Mouse (Mus musculus): Measurements from ENCODE around the gene Pik3cg.

Pik3cg gene

GRCm38 (mm10) chr12:32202583-32202982 lies 5.9 kb downstream of the Pik3cg start:
- in situ Hi-C loops (cut with MboI, MseI): loop anchor here (25.0 kb wide), 1 partner anchor 960 kb away; no protein-coding TSS in a partner anchor

- in situ Hi-C loops (cut with MboI, MseI): loop anchor here (25.0 kb wide), 1 partner anchor 960 kb away; no protein-coding TSS in a partner anchor
These were observed 6.5 kb downstream of the Pik3cg start for GRCm38 (mm10) chr12:32201932-32202331.

DNA sequence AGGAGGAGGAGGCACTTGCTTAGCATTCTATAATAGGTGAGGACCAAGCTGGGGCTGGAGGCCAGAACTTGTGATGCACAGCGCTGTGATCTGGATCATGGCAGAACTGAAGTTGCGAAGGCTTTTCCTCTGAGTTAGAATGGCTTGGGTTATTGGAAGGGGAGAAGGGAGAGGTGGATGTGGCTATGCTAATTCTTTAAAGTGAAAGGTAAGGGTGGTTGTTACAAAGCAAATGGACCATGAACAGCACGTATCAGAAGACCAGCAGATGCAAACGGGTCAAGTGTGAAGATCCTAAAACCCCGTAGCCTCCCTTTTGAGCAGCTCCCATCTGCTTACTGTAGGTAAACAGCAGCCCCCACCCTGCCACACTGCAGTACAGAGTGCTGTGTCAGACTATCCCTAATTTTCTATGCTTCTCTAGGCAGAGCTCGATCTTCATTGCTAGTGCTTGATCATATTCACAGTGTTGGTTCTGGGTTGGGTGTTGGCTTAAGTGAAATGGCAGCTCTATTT lies 7.3 kb downstream of the Pik3cg start:
- in situ Hi-C loops (cut with MboI, MseI): loop anchor here (25.0 kb wide), 1 partner anchor 961 kb away; no protein-coding TSS in a partner anchor

DNA sequence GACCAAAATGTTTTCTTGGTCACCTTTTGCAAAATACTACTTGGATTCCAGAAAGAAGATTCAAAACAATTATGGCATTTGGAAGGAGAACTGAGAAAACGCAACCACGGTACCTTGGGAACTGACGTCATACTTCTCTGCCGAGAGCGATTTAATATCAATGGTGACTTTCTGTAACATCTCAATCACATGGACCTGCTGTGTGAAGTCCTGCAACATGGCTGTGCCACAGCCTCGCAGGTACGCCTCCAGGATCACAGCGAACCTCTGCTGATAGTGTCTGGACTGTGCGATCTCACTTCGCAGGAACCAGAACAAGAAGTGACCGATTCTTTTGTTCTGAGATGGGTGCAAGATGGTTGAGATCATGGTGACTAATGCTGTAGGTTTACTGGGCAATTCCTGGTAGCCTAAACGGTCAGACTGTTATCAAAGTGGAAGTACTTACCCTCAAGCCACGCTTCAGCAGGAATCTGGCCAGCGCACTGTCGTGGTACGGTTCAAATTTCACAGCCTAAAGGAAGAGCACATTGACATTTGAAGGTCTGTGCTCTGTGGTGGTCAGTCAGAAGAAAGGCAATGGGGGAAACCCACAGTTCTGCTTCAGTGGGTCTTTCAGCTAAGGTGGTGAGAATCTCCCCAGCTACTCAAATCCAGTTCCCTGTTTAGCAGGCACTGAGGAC lies 7.9 kb downstream of the Pik3cg start:
- in situ Hi-C loops (cut with MboI, MseI): loop anchor here (25.0 kb wide), 1 partner anchor 962 kb away; no protein-coding TSS in a partner anchor

DNA sequence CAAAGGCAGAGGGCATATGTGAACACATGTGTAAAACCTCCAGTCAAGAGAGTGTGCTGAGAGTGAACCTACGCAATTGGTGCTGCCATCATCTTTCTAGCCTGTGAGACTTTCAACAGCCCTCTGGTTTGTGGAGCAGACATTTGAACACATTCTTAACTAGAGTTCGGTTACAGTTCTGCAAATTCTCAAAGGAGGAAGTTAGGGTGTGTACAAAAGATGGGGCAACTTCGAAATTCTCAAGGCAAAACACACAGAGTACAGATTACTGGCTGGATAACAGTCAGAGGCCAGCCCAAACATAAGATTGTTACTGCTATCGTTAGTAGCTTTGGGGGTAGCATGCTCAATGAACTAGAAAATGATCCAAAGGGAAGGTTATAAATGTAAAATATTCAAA lies 9.0 kb downstream of the Pik3cg start:
- in situ Hi-C loops (cut with MboI, MseI): no loop called here

GRCm38 (mm10) chr12:32198025-32198424 lies 10.4 kb downstream of the Pik3cg start:
- in situ Hi-C loops (cut with MboI, MseI): no loop called here

- in situ Hi-C loops (cut with MboI, MseI): no loop called here
These were observed 13.5 kb downstream of the Pik3cg start for GRCm38 (mm10) chr12:32195000-32195399.

DNA sequence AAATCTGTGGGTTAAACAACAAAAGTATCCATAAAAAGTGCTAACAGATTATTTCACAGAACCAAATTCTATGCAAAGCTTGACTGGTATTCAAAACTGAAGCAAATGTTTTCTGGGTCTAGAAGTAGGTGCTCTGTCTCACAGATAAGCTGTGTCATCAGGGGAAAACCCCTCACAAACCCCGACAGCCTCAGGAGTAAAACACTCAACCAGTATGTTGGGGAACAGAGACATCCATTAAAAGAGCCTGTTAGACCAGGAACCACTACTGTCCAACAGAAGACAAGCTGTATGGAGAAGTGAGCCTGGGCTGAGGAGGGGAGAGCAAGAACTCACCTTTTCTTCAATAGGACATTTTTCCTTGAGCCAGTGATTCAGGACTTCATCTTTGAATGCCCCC lies 14.1 kb downstream of the Pik3cg start:
- in situ Hi-C loops (cut with MboI, MseI): no loop called here

GRCm38 (mm10) chr12:32190927-32191326 lies 17.5 kb downstream of the Pik3cg start:
- in situ Hi-C loops (cut with MboI, MseI): no loop called here

GRCm38 (mm10) chr12:32187668-32188236 lies 20.7 kb downstream of the Pik3cg start:
- in situ Hi-C loops (cut with MboI, MseI): no loop called here

DNA sequence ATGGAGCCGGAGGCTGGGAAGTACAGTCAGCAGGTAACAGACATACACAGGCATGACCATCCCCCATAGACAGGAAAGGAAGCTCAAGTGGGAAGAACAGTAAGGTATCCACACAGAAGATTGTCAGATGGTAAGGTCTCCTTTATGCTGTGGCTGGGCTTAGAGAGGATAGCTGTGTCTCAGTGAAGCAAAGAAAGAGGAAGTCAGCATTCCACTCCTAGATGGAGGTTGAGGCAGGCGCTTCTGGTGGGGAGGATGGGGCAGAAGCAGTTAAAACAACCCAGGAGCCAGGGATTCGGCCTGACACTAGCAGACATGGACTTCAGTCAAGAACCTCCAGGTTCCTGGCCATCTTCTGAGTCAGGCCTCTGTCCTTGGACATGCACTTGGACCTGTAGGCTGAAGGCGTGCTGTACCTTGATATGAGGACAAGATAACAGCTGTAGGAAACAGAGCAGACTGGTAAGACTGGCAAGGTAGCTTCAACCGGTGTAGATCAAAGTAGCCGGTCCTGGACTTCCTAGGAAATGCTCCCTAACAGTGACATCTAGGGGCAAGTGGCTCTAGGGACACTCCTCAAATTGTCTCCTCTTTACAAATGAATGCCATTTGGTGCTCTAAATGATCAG lies 21.7 kb downstream of the Pik3cg start:
- in situ Hi-C loops (cut with MboI, MseI): no loop called here

DNA sequence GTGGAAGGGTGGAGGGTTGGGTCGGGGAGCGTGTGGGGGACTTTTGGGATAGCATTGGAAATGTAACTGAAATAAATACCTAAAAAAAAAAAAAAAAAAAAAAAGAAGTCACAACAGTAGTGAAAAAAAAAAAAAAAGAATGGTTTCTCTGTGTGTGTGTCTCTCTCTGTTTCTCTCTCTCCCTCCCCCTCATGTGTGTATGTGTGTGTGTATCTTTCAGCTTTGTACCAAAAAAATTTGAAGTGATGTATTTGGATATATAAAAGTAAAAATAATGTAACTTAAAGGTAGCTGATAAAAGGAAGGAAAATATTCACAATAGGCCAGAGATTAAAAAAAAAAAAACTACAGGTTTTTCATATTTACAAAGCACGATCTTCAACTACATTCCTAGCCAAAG lies 23.6 kb downstream of the Pik3cg start:
- in situ Hi-C loops (cut with MboI, MseI): no loop called here

- in situ Hi-C loops (cut with MboI, MseI): no loop called here
These were observed 24.9 kb downstream of the Pik3cg start for GRCm38 (mm10) chr12:32183584-32183983.

DNA sequence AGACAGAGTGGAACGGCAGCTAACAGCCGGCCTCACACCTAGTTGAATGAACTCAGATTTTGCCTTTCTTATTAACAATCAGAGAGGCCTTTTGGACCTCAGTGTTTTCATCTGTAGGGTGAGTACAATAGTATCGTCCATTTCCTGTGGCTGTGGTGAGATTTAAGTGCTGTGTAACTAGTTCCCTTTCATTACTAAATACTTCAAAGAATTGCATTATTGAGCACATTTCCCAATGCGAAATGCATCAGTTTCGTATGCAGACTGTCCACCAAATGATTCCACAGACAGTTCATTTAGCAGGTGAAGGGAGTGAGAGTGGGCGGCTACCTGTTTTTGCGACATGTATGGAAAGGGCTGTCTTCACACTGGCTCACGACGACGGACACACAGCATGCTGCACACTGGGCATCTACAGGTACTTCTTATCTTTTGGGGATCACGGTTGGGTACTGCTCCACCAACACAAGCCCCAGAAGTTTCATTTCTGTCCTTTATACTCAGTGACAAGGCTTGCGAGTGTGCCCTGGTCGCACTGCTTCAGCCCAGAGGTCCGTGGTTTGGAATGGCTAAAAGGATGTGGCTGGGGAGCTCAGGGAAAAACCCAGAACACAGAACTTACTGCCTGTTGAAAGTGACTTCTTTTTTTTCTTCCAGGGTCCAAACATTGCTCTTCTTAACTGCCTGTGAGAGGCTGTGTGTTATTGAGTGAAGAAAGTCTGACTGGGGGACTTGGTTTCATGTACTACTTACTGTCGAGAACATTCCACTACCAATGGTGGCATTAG lies 25.6 kb downstream of the Pik3cg start:
- in situ Hi-C loops (cut with MboI, MseI): no loop called here

GRCm38 (mm10) chr12:32181885-32182284 lies 26.6 kb downstream of the Pik3cg start:
- in situ Hi-C loops (cut with MboI, MseI): no loop called here

- in situ Hi-C loops (cut with MboI, MseI): no loop called here
These were observed 34.0 kb downstream of the Pik3cg start for GRCm38 (mm10) chr12:32174437-32174836.

DNA sequence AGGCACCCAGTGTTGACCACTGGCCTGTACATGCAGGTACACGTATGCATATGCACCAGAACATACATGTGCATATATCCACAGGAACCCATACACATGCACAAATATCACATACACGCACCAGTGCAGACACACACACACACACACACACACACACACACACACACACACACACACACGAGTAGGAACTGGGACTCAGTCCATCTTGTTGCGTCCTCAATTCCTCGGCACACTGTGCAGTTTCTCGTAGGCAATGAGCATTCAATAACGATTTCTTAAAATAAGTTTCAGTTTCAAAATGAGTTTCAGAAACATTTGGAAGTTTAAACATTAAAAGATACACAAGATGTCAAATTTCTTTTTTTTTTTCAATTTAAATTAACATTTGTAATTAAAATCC lies 35.6 kb downstream of the Pik3cg start:
- in situ Hi-C loops (cut with MboI, MseI): no loop called here

DNA sequence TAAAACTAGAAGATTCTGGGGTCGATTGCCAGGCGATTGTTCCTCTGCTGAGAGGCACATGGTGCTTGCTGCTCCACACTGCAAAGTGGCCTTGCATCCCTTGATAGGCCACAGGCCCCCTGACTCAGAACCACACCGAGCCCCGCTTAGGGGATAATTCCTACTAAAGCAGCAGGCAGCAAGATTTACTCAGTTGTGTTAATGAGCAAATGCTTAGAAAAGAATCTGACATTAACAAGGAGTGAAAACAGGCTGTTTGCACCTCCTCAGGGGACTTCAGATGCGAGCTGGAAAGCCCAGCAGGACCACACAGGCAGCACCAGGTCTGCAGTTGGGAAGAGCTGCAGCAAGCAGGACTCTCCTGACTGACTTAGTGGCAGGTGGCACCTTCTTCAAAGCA lies 39.3 kb downstream of the Pik3cg start:
- in situ Hi-C loops (cut with MboI, MseI): no loop called here

- in situ Hi-C loops (cut with MboI, MseI): no loop called here
These were observed 39.7 kb downstream of the Pik3cg start for GRCm38 (mm10) chr12:32168751-32169150.

- in situ Hi-C loops (cut with MboI, MseI): no loop called here
These were observed 44.8 kb downstream of the Pik3cg start for GRCm38 (mm10) chr12:32163706-32164105.

- in situ Hi-C loops (cut with MboI, MseI): no loop called here
These were observed 49.7 kb downstream of the Pik3cg start for GRCm38 (mm10) chr12:32158757-32159156.

GRCm38 (mm10) chr12:32146606-32147005 lies 61.9 kb downstream of the Pik3cg start:
- in situ Hi-C loops (cut with MboI, MseI): loop anchor here (5.0 kb wide), 1 partner anchor 179 kb away; no protein-coding TSS in a partner anchor

Data from T-helper 2 cell (primary cell).